ENCODE assay signal across 9 mouse cellular contexts in genomic region chr15:6278606-6279468, GRCm38 (mm10). TPM values are rescaled to one million over a fixed set of nuclear protein-coding genes. Genes with fewer than 3 reads are reported as not detected.
DNase-seq lines count a peak whose midpoint lies in the region; ATAC-seq and TF ChIP-seq lines count a peak whose summit lies in the region.
"Had no signal": no experiment of that assay in that cellular context is flagged by ENCODE, and none has a peak within 500 bp of the region (broad histone marks: within the 10 kb centered on the region; RNA-seq: fewer than 3 reads in every experiment).

No protein-coding gene starts in this region.

- H3K9ac ChIP-seq in kidney, embryonic 15.5 days = no peak overlapping the region
- no peak overlapping the region for H3K9ac ChIP-seq in embryonic facial prominence, embryonic 14.5 days (ENCODE audit: low read depth, low read length)
- no peak overlapping the region for H3K9ac ChIP-seq in heart, postnatal 0 days (replicated peaks; ENCODE audit: low read depth, low read length)

- no peaks in the 10 kb centered on the region for H3K36me3 ChIP-seq in kidney, embryonic 15.5 days
- H3K36me3 ChIP-seq in embryonic facial prominence, embryonic 14.5 days (ENCODE audit: control insufficient read depth, insufficient read depth, low read length) = no peaks in the 10 kb centered on the region
- no peaks in the 10 kb centered on the region for H3K36me3 ChIP-seq in heart, postnatal 0 days (replicated peaks; ENCODE audit: control insufficient read depth, insufficient read depth, low read length)

- no peak for TF ChIP-seq EP300 in heart, postnatal 0 days (IDR thresholded peaks at IDR 0.05; ENCODE audit: low read depth)

- H3K4me1 ChIP-seq in kidney, embryonic 15.5 days = peaks cover 18% of the 10 kb centered on the region
- peaks cover 23% of the 10 kb centered on the region for H3K4me1 ChIP-seq in embryonic facial prominence, embryonic 14.5 days (ENCODE audit: control insufficient read depth, insufficient read depth, low read length)
- no peaks in the 10 kb centered on the region for H3K4me1 ChIP-seq in heart, postnatal 0 days (ENCODE audit: control insufficient read depth, insufficient read depth)

- no peak for TF ChIP-seq CTCF in heart, postnatal 0 days (IDR thresholded peaks at IDR 0.05; ENCODE audit: low read depth)

- H3K27ac ChIP-seq in kidney, embryonic 15.5 days = peak overlapping the region; percentile 60; the same call in 1 of the 2 replicates
- H3K27ac ChIP-seq in embryonic facial prominence, embryonic 14.5 days (replicated peaks; ENCODE audit: low read depth, low read length) = peak overlapping the region; percentile 46
- peak overlapping the region; percentile 51; the same call in 1 of the 2 replicates for H3K27ac ChIP-seq in heart, postnatal 0 days (ENCODE audit: low read depth)
- H3K27ac ChIP-seq: layer of hippocampus, adult 2 months had no signal

- 43% methylated on average over 11 of the region's 11 CpGs for WGBS in kidney, embryonic 15.5 days
- 48% methylated on average over 11 of the region's 11 CpGs for WGBS in embryonic facial prominence, embryonic 14.5 days
- 46% methylated on average over 11 of the region's 11 CpGs for WGBS in heart, postnatal 0 days

- H3K27me3 ChIP-seq in kidney, embryonic 15.5 days = no peaks in the 10 kb centered on the region
- no peaks in the 10 kb centered on the region for H3K27me3 ChIP-seq in embryonic facial prominence, embryonic 14.5 days (replicated peaks; ENCODE audit: control insufficient read depth, insufficient read depth, low read length)
- H3K27me3 ChIP-seq in heart, postnatal 0 days (ENCODE audit: control insufficient read depth, insufficient read depth, low read length) = no peaks in the 10 kb centered on the region

- no peak for ATAC-seq in kidney, embryonic 15.5 days (replicated peaks; ENCODE audit: low FRiP score)
- no peak for ATAC-seq in embryonic facial prominence, embryonic 14.5 days (ENCODE audit: low read depth)
- ATAC-seq in heart, postnatal 0 days (ENCODE audit: insufficient read depth, low read depth) = peak; percentile 36; the same call in 1 of the 2 replicates

- H3K4me2 ChIP-seq in kidney, embryonic 15.5 days = peak overlapping the region; percentile 33
- no peak overlapping the region for H3K4me2 ChIP-seq in embryonic facial prominence, embryonic 14.5 days (ENCODE audit: low read depth, low read length)
- peak overlapping the region; percentile 25 for H3K4me2 ChIP-seq in heart, postnatal 0 days (ENCODE audit: low read depth, low read length)

- H3K4me3 ChIP-seq in kidney, embryonic 15.5 days (replicated peaks) = no peak overlapping the region
- no peak overlapping the region for H3K4me3 ChIP-seq in embryonic facial prominence, embryonic 14.5 days (ENCODE audit: low read depth, low read length)
- H3K4me3 ChIP-seq in heart, postnatal 0 days (ENCODE audit: low read depth, low read length) = no peak overlapping the region
- H3K4me3 ChIP-seq: layer of hippocampus, adult 2 months had no signal

- no peaks in the 10 kb centered on the region for H3K9me3 ChIP-seq in kidney, embryonic 15.5 days (replicated peaks)
- no peaks in the 10 kb centered on the region for H3K9me3 ChIP-seq in embryonic facial prominence, embryonic 14.5 days (ENCODE audit: control insufficient read depth, low read length)
- H3K9me3 ChIP-seq in heart, postnatal 0 days (replicated peaks; ENCODE audit: control insufficient read depth, low read length) = no peaks in the 10 kb centered on the region

- no peak for DNase-seq in kidney, adult 8-10 months
- DNase-seq in embryonic facial prominence, embryonic 14.5 days (ENCODE audit: low spot score) = peak; percentile 55
- peak; percentile 64 for DNase-seq in heart, postnatal 0 days (ENCODE audit: low spot score)
- DNase-seq in mesoderm, embryonic 11.5 days (ENCODE audit: low read depth, low spot score) = peak; percentile 51
- no peak for DNase-seq in right cerebral cortex, postnatal 10 days (ENCODE audit: low spot score in 2 of 2)
- DNase-seq in frontal cortex, postnatal 36 days (ENCODE audit: low spot score in 2 of 2) = no peak
- DNase-seq: thymus, adult 2 months had no signal

RNA-seq across cellular contexts. Expression of gene Dab2, which starts 20.8 kb away (rescaled TPM):
- 68.3 and 77.8 TPM in 2 replicates for polyA plus RNA-seq in kidney, embryonic 15.5 days (2015; fragmentation: Nextera tagmentation; extraction: Ambion mirVana)
- polyA plus RNA-seq in embryonic facial prominence, embryonic 14.5 days (2014; fragmentation: Nextera tagmentation; extraction: Ambion mirVana) = 100 and 102 TPM in 2 replicates
- 9.4 and 10.3 TPM in 2 replicates for total RNA-seq in heart, postnatal 0 days (2014; rRNA removed; ENCODE audit: low replicate concordance)
- 11.3 and 12.2 TPM in 2 replicates for polyA plus RNA-seq in heart, postnatal 0 days (2015; fragmentation: Nextera tagmentation; extraction: Ambion mirVana)

Comparison
In these comparisons a context has a peak if more than half of its experiments do, and no peak if none do; other contexts are left out.
1. DNase-seq: peak in embryonic facial prominence, embryonic 14.5 days (single experiment), heart, postnatal 0 days (single experiment) and mesoderm, embryonic 11.5 days (single experiment); none in kidney, adult 8-10 months (0 of 2), right cerebral cortex, postnatal 10 days (0 of 2) and frontal cortex, postnatal 36 days (0 of 2).
2. Peak in every context shown above with its lines, with median percentiles within 50 percentile points of each other: H3K27ac ChIP-seq.